In the genomic region with DNA sequence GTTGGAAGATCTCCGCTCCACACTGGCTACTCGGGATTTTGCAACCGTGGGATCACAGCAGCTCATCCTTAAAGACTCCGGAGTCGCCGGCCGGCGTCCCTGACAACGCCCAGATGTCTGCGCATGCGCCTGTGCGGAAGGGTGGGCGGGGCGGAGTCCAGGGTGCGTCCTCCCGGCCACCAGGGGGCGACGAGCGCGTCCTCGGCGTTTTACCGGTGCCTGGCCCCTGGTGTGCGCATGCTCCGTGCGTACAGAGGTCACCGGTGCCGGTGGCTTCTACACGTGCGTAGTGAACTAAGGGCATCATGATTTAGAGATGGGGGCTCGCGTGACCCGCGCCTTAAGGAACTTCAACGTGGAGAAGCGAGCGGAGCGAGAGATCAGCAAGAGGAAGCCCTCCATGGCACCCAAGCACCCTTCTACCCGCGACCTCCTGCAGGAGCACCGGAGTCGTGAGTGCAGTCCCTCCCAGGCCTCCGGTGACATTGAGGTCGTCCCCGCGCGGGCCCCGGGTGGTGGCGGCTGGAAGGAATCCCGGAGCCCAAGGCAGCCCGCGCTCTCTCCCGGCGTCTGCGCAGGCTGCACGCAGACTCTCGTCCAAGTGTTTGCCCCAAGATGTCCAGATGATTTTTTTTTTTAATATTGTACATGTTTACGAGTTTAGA, we compare ENCODE assay signal across 7 mouse cellular contexts. TPM values are rescaled to one million over a fixed set of nuclear protein-coding genes. Genes with fewer than 3 reads are reported as not detected.
DNase-seq lines count a peak whose midpoint lies in the region; ATAC-seq lines count a peak whose summit lies in the region.

A gene (plus strand): TSS at position 233 of the 665 bp plus-strand sequence.

- H3K27me3 ChIP-seq in intestine, embryonic 15.5 days (replicated peaks) = no peaks in the 10 kb centered on the region
- no peaks in the 10 kb centered on the region for H3K27me3 ChIP-seq in midbrain, embryonic 10.5 days (ENCODE audit: low read depth, poor library complexity, severe bottlenecking)

- H3K4me1 ChIP-seq in intestine, embryonic 15.5 days (replicated peaks) = 0 out of 2 replicates have a peak, but pooled peaks cover 5% of the 10 kb centered on the region
- peaks cover 14% of the 10 kb centered on the region for H3K4me1 ChIP-seq in midbrain, embryonic 10.5 days

- peak within 1 kb of the TSS; percentile 29; the same call in 1 of the 2 replicates for H3K27ac ChIP-seq in intestine, embryonic 15.5 days
- peak within 1 kb of the TSS; percentile 89 for H3K27ac ChIP-seq in midbrain, embryonic 10.5 days (replicated peaks)

- H3K9ac ChIP-seq in intestine, embryonic 15.5 days = peak within 1 kb of the TSS; percentile 79

- under 1% methylated on average over 58 of the region's 58 CpGs for WGBS in intestine, embryonic 15.5 days
- under 1% methylated on average over 58 of the region's 58 CpGs for WGBS in midbrain, embryonic 10.5 days

- intact Hi-C loops in gastrocnemius, postnatal 36 days (cut with DNase I) = no loop called here
- intact Hi-C loops in left cerebral cortex, postnatal 25 days (cut with DNase I) = loop anchor here (2.0 to 10.0 kb wide), 2 partner anchors 47 to 653 kb away; a partner anchor contains a TSS

- ATAC-seq in intestine, embryonic 15.5 days = peak; percentile 100

- peak; percentile 98 for DNase-seq in adrenal gland, adult 2 months
- DNase-seq in embryo, embryonic 11.5 days (ENCODE audit: low read depth, low spot score) = peak; percentile 92
- DNase-seq in gastrocnemius, postnatal 36 days = peak; percentile 96 to 98
- peak; percentile 98 to 99 for DNase-seq in left cerebral cortex, postnatal 25 days (ENCODE audit: low spot score in 2 of 2)
- DNase-seq in midbrain, embryonic 10.5 days (ENCODE audit: low spot score) = peak; percentile 97
- DNase-seq in right cerebral cortex, postnatal 4 days = peak; percentile 100

- peaks cover 3% of the 10 kb centered on the region; the same call in 1 of the 2 replicates for H3K36me3 ChIP-seq in intestine, embryonic 15.5 days
- peaks cover 27% of the 10 kb centered on the region for H3K36me3 ChIP-seq in midbrain, embryonic 10.5 days

- peak within 1 kb of the TSS; percentile 58 for H3K4me2 ChIP-seq in intestine, embryonic 15.5 days (replicated peaks)

- peak within 1 kb of the TSS; percentile 81 for H3K4me3 ChIP-seq in intestine, embryonic 15.5 days (replicated peaks)
- H3K4me3 ChIP-seq in midbrain, embryonic 10.5 days = peak within 1 kb of the TSS; percentile 81

- no peaks in the 10 kb centered on the region for H3K9me3 ChIP-seq in intestine, embryonic 15.5 days
- H3K9me3 ChIP-seq in midbrain, embryonic 10.5 days (replicated peaks) = no peaks in the 10 kb centered on the region

RNA-seq across cellular contexts. Expression of the gene that starts here (rescaled TPM):
- total RNA-seq in adrenal gland, adult 2 months (2021) = 10 to 100 TPM; 34.9 to 44.6 TPM
- 5.1 and 5.7 TPM in 2 replicates for polyA plus RNA-seq in adrenal gland, adult 2 months (2012; rRNA removed)
- 10 to 100 TPM; 38.6 to 40.5 TPM for total RNA-seq in gastrocnemius, postnatal 36 days (2021)
- polyA plus RNA-seq in intestine, embryonic 15.5 days (2015; fragmentation: Nextera tagmentation; extraction: Ambion mirVana) = 59.7 and 68.0 TPM in 2 replicates
- 10 to 100 TPM; 33.7 to 35.0 TPM for total RNA-seq in left cerebral cortex, postnatal 25 days (2021)
- polyA plus RNA-seq in midbrain, embryonic 10.5 days (2016; fragmentation: Nextera tagmentation; extraction: Ambion mirVana) = 57.3 and 61.8 TPM in 2 replicates

Comparison
In these comparisons a context has a peak if more than half of its experiments do, and no peak if none do; other contexts are left out.
1. Peak in every context shown above with its lines: DNase-seq, ATAC-seq, H3K4me3 ChIP-seq and H3K27ac ChIP-seq.